Mouse (Mus musculus) liver, postnatal 0 days (tissue): ENCODE results near the gene Trim62.

Source experiments
- CTCF ChIP-seq: sonication (generic); IDR thresholded peaks from 2 replicates; pipeline ENCODE4 v1.5.1; 2016; ENCODE audit warnings: antibody characterized with exemption, low read depth
- EP300 ChIP-seq: IDR thresholded peaks from 2 replicates; pipeline ENCODE4 v1.6.1; 2016; ENCODE audit warnings: antibody characterized with exemption, low read depth, mild to moderate bottlenecking

- no peak for TF ChIP-seq CTCF
- TF ChIP-seq EP300, result no peak
Measured at GRCm38 (mm10) chr4:128946736-128947135, 63.4 kb downstream of the Trim62 start.
